Mouse (Mus musculus): ENCODE results near the gene Srebf1. TPM values are rescaled to one million over a fixed set of nuclear protein-coding genes. Genes with fewer than 3 reads are reported as not detected.

Srebf1 gene
- polyA plus RNA-seq, 1 experiment from 2014 or later: 68.7 TPM

DNA sequence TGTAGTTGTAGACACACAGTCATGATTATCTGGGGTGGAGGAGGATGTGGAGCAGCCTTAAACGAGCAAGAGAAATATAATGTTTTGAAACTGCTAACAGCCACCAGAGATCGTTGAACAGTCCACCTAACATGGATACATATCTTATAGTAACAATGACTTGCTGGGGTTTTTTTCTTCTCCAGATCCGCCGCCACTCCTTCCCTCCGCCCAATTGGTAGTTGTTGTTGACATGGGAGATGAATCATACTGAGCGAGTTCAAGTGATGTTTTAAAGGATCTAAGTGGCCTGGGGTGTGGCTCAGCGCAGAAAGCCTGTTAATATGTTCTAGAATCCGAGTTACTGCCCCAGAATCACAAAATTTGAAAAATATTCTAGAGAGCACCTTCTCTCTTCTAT, 2.8 kb downstream of the Srebf1 start:
- peaks cover 14% of the 10 kb centered on the region for H3K4me1 ChIP-seq (replicated peaks; ENCODE audit: control insufficient read depth, insufficient read depth, low read length)

GRCm38 (mm10) chr11:60217467-60217866, 4.9 kb downstream of the Srebf1 start:
- ATAC-seq (replicated peaks; ENCODE audit: low FRiP score): no peak
- Histone ChIP-seq H3K4me2 (ENCODE audit: low read depth, low read length, severe bottlenecking) (no peak overlapping the region), H3K9me3 (ENCODE audit: control insufficient read depth, low read length) (no peaks in the 10 kb centered on the region), H3K27me3 (ENCODE audit: control insufficient read depth, insufficient read depth, low read length) (no peaks in the 10 kb centered on the region), H3K36me3 (ENCODE audit: control insufficient read depth, insufficient read depth, low read length) (no peaks in the 10 kb centered on the region), H3K9ac (ENCODE audit: low read length) (no peak overlapping the region), H3K4me1 (replicated peaks; ENCODE audit: control insufficient read depth, insufficient read depth, low read length) (peaks cover 11% of the 10 kb centered on the region), H3K4me3 (ENCODE audit: low read depth, low read length) (no peak overlapping the region), H3K27ac (ENCODE audit: low read depth, low read length) (no peak overlapping the region)
- WGBS: 83% methylated on average over 7 of the region's 7 CpGs
- no peak for DNase-seq (ENCODE audit: low spot score)

More for the DNA sequence above, 2.8 kb downstream of the Srebf1 start:
- 54% methylated on average over 8 of the region's 8 CpGs for WGBS
- peak overlapping the region; percentile 69 for H3K4me3 ChIP-seq (ENCODE audit: low read depth, low read length)
- ATAC-seq (replicated peaks; ENCODE audit: low FRiP score) (no peak), DNase-seq (ENCODE audit: low spot score) (no peak)
- H3K9ac ChIP-seq (ENCODE audit: low read length): peak overlapping the region; percentile 75
- H3K9me3 ChIP-seq (ENCODE audit: control insufficient read depth, low read length): no peaks in the 10 kb centered on the region
- no peak overlapping the region for H3K27ac ChIP-seq (ENCODE audit: low read depth, low read length)
- peak overlapping the region; percentile 69 for H3K4me2 ChIP-seq (ENCODE audit: low read depth, low read length, severe bottlenecking)
- no peaks in the 10 kb centered on the region for H3K27me3 ChIP-seq (ENCODE audit: control insufficient read depth, insufficient read depth, low read length)
- H3K36me3 ChIP-seq (ENCODE audit: control insufficient read depth, insufficient read depth, low read length): no peaks in the 10 kb centered on the region

DNA sequence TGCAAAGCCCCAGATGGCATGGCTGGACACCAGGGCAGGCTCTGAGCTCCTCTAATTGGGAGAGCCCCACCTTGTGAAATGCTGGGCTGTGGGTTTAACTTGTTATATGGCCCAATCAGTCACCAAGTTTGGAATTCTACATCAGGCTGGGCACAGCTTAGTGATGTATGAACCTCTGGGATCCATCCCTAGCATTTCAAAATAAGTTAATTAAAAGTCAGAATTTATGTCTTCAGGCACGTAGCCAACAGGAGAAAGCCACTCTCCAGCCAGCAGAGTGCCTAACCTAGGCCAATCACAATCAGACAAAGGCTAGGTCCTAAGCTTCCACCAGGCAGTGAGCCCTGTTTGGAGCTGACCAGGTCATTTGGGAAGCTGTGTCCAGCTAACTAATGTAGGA, 5.7 kb downstream of the Srebf1 start:
- Histone ChIP-seq H3K9ac (ENCODE audit: low read length) (no peak overlapping the region), H3K4me1 (replicated peaks; ENCODE audit: control insufficient read depth, insufficient read depth, low read length) (peaks cover 16% of the 10 kb centered on the region; the same call in 1 of the 2 replicates), H3K9me3 (ENCODE audit: control insufficient read depth, low read length) (no peaks in the 10 kb centered on the region), H3K36me3 (ENCODE audit: control insufficient read depth, insufficient read depth, low read length) (no peaks in the 10 kb centered on the region), H3K27ac (ENCODE audit: low read depth, low read length) (no peak overlapping the region), H3K4me3 (ENCODE audit: low read depth, low read length) (no peak overlapping the region), H3K27me3 (ENCODE audit: control insufficient read depth, insufficient read depth, low read length) (no peaks in the 10 kb centered on the region), H3K4me2 (ENCODE audit: low read depth, low read length, severe bottlenecking) (no peak overlapping the region)
- no peak for DNase-seq (ENCODE audit: low spot score)
- no peak for ATAC-seq (replicated peaks; ENCODE audit: low FRiP score)
- WGBS: 89% methylated on average over 1 of the region's 1 CpGs

DNA sequence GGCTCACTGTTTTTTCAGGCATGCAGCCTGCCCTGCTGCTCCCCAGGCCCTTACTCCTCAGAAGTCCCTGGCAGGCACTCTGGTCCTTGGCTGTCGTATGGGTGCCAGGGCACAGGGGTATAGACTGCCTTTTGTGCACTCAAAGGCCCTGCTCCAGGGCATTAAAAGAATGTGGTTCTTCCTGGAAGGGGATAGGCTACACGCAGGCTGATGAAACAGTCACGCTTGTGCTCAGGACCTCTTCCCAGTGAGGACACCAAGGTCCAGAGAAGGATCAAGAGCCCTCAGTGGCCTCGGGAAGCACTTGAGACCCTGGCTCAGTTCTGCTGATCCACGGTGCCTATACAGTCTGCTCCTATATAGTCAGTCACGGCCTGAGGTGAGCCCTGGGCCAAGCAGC, 9.1 kb downstream of the Srebf1 start:
- Histone ChIP-seq H3K27ac (ENCODE audit: low read depth, low read length) (0 out of 2 replicates have a peak overlapping the region, but pooled peaks have one; percentile 26), H3K4me2 (ENCODE audit: low read depth, low read length, severe bottlenecking) (no peak overlapping the region), H3K9me3 (ENCODE audit: control insufficient read depth, low read length) (no peaks in the 10 kb centered on the region), H3K4me1 (replicated peaks; ENCODE audit: control insufficient read depth, insufficient read depth, low read length) (peaks cover 34% of the 10 kb centered on the region), H3K9ac (ENCODE audit: low read length) (no peak overlapping the region), H3K27me3 (ENCODE audit: control insufficient read depth, insufficient read depth, low read length) (no peaks in the 10 kb centered on the region), H3K36me3 (ENCODE audit: control insufficient read depth, insufficient read depth, low read length) (no peaks in the 10 kb centered on the region), H3K4me3 (ENCODE audit: low read depth, low read length) (no peak overlapping the region)
- no peak for ATAC-seq (replicated peaks; ENCODE audit: low FRiP score)
- WGBS: 70% methylated on average over 6 of the region's 6 CpGs
- DNase-seq (ENCODE audit: low spot score): no peak

- 49% methylated on average over 12 of the region's 12 CpGs for WGBS
- H3K36me3 ChIP-seq (ENCODE audit: control insufficient read depth, insufficient read depth, low read length): no peaks in the 10 kb centered on the region
- ATAC-seq (replicated peaks; ENCODE audit: low FRiP score): no peak
- peaks cover 43% of the 10 kb centered on the region for H3K4me1 ChIP-seq (replicated peaks; ENCODE audit: control insufficient read depth, insufficient read depth, low read length)
- H3K27ac ChIP-seq (ENCODE audit: low read depth, low read length): 0 out of 2 replicates have a peak overlapping the region, but pooled peaks have one; percentile 15
- no peak overlapping the region for H3K4me2 ChIP-seq (ENCODE audit: low read depth, low read length, severe bottlenecking)
- no peak overlapping the region for H3K4me3 ChIP-seq (ENCODE audit: low read depth, low read length)
- H3K9ac ChIP-seq (ENCODE audit: low read length): peak overlapping the region; percentile 29
- H3K9me3 ChIP-seq (ENCODE audit: control insufficient read depth, low read length): no peaks in the 10 kb centered on the region
- no peak for DNase-seq (ENCODE audit: low spot score)
- H3K27me3 ChIP-seq (ENCODE audit: control insufficient read depth, insufficient read depth, low read length): no peaks in the 10 kb centered on the region
Measured at GRCm38 (mm10) chr11:60211761-60212160, 10.6 kb downstream of the Srebf1 start.

DNA sequence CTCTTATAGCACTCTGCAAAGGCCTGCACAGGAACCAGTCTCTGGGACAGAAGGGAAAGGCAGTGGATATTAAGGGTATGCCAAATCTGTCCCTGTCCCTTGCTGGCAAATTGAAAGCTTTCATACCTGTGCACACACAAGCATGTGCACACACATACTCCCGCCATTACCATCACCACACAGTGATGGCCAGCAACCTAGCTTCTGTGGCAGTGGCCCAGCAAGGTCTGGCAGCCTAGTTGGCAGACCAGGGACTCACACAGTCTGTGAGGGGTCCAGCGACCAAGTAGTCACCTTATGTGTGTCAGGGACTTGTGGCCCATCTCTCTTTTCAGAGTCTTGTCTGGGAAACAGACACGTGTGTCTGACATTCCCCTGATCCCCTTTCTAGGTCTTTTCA, 11.2 kb downstream of the Srebf1 start:
- Histone ChIP-seq H3K9ac (ENCODE audit: low read length) (no peak overlapping the region; the same call in 1 of the 2 replicates), H3K4me3 (ENCODE audit: low read depth, low read length) (no peak overlapping the region), H3K4me1 (replicated peaks; ENCODE audit: control insufficient read depth, insufficient read depth, low read length) (peaks cover 43% of the 10 kb centered on the region), H3K27me3 (ENCODE audit: control insufficient read depth, insufficient read depth, low read length) (no peaks in the 10 kb centered on the region), H3K27ac (ENCODE audit: low read depth, low read length) (peak overlapping the region; percentile 73; the same call in 1 of the 2 replicates), H3K4me2 (ENCODE audit: low read depth, low read length, severe bottlenecking) (no peak overlapping the region), H3K36me3 (ENCODE audit: control insufficient read depth, insufficient read depth, low read length) (no peaks in the 10 kb centered on the region), H3K9me3 (ENCODE audit: control insufficient read depth, low read length) (no peaks in the 10 kb centered on the region)
- 60% methylated on average over 3 of the region's 3 CpGs for WGBS
- ATAC-seq (replicated peaks; ENCODE audit: low FRiP score) (no peak), DNase-seq (ENCODE audit: low spot score) (no peak)

DNA sequence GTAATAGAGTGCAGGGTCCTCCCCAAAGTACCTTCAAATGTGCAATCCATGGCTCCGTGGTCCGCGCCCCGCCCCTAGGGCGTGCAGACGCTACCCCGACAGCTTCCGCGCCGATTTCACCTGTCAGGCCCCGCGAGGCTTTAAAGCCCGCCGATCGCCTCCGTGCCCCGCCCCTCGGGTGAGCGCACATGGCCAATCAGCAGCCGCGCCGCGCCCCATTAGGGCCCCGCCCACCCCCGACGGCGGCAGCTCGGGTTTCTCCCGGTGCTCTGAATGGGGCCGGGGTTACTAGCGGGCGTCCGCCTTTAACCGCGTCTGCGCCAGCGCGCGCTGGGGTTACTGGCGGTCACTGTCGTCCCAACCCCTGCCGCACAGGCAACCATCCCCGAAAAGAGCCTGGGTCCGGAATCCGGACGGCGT, 12.1 kb downstream of the Srebf1 start:
- ATAC-seq (replicated peaks; ENCODE audit: low FRiP score): peak; percentile 93

GRCm38 (mm10) chr11:60209933-60210249, 12.5 kb downstream of the Srebf1 start:
- H3K4me1 ChIP-seq (replicated peaks; ENCODE audit: control insufficient read depth, insufficient read depth, low read length): peaks cover 43% of the 10 kb centered on the region
- H3K27ac ChIP-seq (ENCODE audit: low read depth, low read length): peak overlapping the region; percentile 73; the same call in 1 of the 2 replicates
- WGBS: 3% methylated on average over 2 of the region's 2 CpGs
- no peaks in the 10 kb centered on the region; the same call in 1 of the 2 replicates for H3K36me3 ChIP-seq (ENCODE audit: control insufficient read depth, insufficient read depth, low read length)
- no peaks in the 10 kb centered on the region for H3K9me3 ChIP-seq (ENCODE audit: control insufficient read depth, low read length)
- H3K9ac ChIP-seq (ENCODE audit: low read length): peak overlapping the region; percentile 52
- DNase-seq (ENCODE audit: low spot score) (no peak), ATAC-seq (replicated peaks; ENCODE audit: low FRiP score) (no peak)
- H3K4me2 ChIP-seq (ENCODE audit: low read depth, low read length, severe bottlenecking): peak overlapping the region; percentile 67
- no peaks in the 10 kb centered on the region for H3K27me3 ChIP-seq (ENCODE audit: control insufficient read depth, insufficient read depth, low read length)
- peak overlapping the region; percentile 37 for H3K4me3 ChIP-seq (ENCODE audit: low read depth, low read length)

More for the DNA sequence above, 12.1 kb downstream of the Srebf1 start:
- under 1% methylated on average over 47 of the region's 47 CpGs for WGBS
- Histone ChIP-seq H3K27ac (ENCODE audit: low read depth, low read length) (peak overlapping the region; percentile 73), H3K4me2 (ENCODE audit: low read depth, low read length, severe bottlenecking) (peak overlapping the region; percentile 67), H3K9me3 (ENCODE audit: control insufficient read depth, low read length) (no peaks in the 10 kb centered on the region), H3K36me3 (ENCODE audit: control insufficient read depth, insufficient read depth, low read length) (no peaks in the 10 kb centered on the region; the same call in 1 of the 2 replicates), H3K4me1 (replicated peaks; ENCODE audit: control insufficient read depth, insufficient read depth, low read length) (peaks cover 43% of the 10 kb centered on the region), H3K4me3 (ENCODE audit: low read depth, low read length) (peak overlapping the region; percentile 37), H3K27me3 (ENCODE audit: control insufficient read depth, insufficient read depth, low read length) (no peaks in the 10 kb centered on the region), H3K9ac (ENCODE audit: low read length) (peak overlapping the region; percentile 52)
- peak; percentile 98 for DNase-seq (ENCODE audit: low spot score)

DNA sequence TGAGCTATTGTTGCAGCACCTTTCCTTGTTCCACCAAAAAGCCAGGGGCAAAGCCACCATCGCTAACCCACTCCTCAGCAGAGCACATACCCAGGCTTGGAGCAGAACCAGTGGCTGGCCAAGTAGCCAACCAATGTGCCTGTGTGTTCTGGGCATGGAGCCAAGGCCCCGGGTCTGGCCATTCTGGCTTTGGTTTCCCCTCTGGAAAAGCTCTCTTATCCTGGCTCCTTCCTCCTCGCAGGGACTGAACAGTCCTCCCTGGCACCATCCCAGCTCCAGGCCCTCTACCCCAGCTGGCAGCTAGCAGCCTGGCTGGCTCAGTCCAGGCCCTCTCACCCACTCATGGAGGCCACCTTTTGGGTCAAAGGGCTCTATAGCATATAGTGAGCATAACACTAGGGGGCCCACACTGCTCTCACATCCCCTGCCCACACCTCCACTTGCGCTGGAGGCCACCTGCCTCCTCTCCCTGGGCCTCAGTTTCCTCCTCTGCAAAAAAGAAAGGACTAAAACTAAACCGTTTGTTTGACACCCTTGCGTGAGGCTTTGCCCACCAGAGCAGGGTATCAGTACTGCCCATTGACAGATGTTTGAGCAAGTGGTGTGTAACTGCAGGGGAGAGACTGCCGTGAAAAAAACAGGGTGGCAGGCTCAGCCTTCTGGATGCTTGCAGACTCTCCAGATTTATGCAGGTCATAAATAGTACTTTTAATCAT, 13.0 kb downstream of the Srebf1 start:
- 48% methylated on average over 7 of the region's 7 CpGs for WGBS
- peak; percentile 76 for DNase-seq (ENCODE audit: low spot score)
- no peak for ATAC-seq (replicated peaks; ENCODE audit: low FRiP score)

More for the DNA sequence above, 13.0 kb downstream of the Srebf1 start:
- H3K4me1 ChIP-seq (replicated peaks; ENCODE audit: control insufficient read depth, insufficient read depth, low read length): peaks cover 43% of the 10 kb centered on the region
- peak overlapping the region; percentile 37 for H3K4me3 ChIP-seq (ENCODE audit: low read depth, low read length)
- peak overlapping the region; percentile 73 for H3K27ac ChIP-seq (ENCODE audit: low read depth, low read length)
- H3K9me3 ChIP-seq (ENCODE audit: control insufficient read depth, low read length): no peaks in the 10 kb centered on the region
- H3K36me3 ChIP-seq (ENCODE audit: control insufficient read depth, insufficient read depth, low read length): peaks cover 1% of the 10 kb centered on the region; the same call in 1 of the 2 replicates
- H3K9ac ChIP-seq (ENCODE audit: low read length): peak overlapping the region; percentile 52
- H3K4me2 ChIP-seq (ENCODE audit: low read depth, low read length, severe bottlenecking): peak overlapping the region; percentile 67
- H3K27me3 ChIP-seq (ENCODE audit: control insufficient read depth, insufficient read depth, low read length): no peaks in the 10 kb centered on the region
